In genomic region chr10:59951211-59952151, GRCm38 (mm10) we compare ENCODE assay signal across 8 mouse cellular contexts. TPM values are rescaled to one million over a fixed set of nuclear protein-coding genes. Genes with fewer than 3 reads are reported as not detected.
DNase-seq lines count a peak whose midpoint lies in the region; ATAC-seq lines count a peak whose summit lies in the region.

Gene Ddit4, minus strand, starts transcription at chr10:59951834.

- under 1% methylated on average over 74 of the region's 76 CpGs for WGBS in hindbrain, embryonic 13.5 days

- no peaks in the 10 kb centered on the region for H3K9me3 ChIP-seq in hindbrain, embryonic 13.5 days

- ATAC-seq in hindbrain, embryonic 13.5 days (ENCODE audit: low FRiP score), result peak; percentile 97

- peaks cover 47% of the 10 kb centered on the region for H3K4me1 ChIP-seq in hindbrain, embryonic 13.5 days (replicated peaks)

- peak within 1 kb of the TSS; percentile 95 for H3K4me2 ChIP-seq in hindbrain, embryonic 13.5 days

- peak within 1 kb of the TSS; percentile 97 for H3K27ac ChIP-seq in hindbrain, embryonic 13.5 days

- H3K4me3 ChIP-seq in hindbrain, embryonic 13.5 days, result peak within 1 kb of the TSS; percentile 95

- peak within 1 kb of the TSS; percentile 98 for H3K9ac ChIP-seq in hindbrain, embryonic 13.5 days

- no peaks in the 10 kb centered on the region for H3K36me3 ChIP-seq in hindbrain, embryonic 13.5 days

- DNase-seq in NIH3T3 (ENCODE audit: low read depth), result peak; percentile 99
- DNase-seq in cerebellum, postnatal 10 days, result peak; percentile 100
- DNase-seq in frontal cortex, postnatal 14 days (ENCODE audit: low spot score in 2 of 2), result peak; percentile 100
- DNase-seq in layer of hippocampus, postnatal 36 days, result peak; percentile 100
- DNase-seq in lung, postnatal 36 days, result peak; percentile 100
- peak; percentile 99 for DNase-seq in retina, postnatal 1 day
- DNase-seq in urinary bladder, adult 18-20 months (ENCODE audit: low spot score in 2 of 2), result peak; percentile 99

- no peaks in the 10 kb centered on the region for H3K27me3 ChIP-seq in hindbrain, embryonic 13.5 days

RNA-seq across cellular contexts. Expression of gene Ddit4, which starts in this region (rescaled TPM):
- polyA plus RNA-seq in hindbrain, embryonic 13.5 days (2015; fragmentation: Nextera tagmentation; extraction: Ambion mirVana), result 64.8 and 69.6 TPM in 2 replicates
- total RNA-seq in layer of hippocampus, postnatal 36 days (2021), result 10 to 100 TPM; 89.5 to 96.2 TPM

Comparison
In these comparisons a context has a peak if more than half of its experiments do, and no peak if none do; other contexts are left out.
1. Peak in every context shown above with its lines: DNase-seq, ATAC-seq, H3K4me3 ChIP-seq and H3K27ac ChIP-seq.